Mouse (Mus musculus) lung, embryonic 15.5 days (tissue): ENCODE measurements around the gene B3galt4. TPM values are rescaled to one million over a fixed set of nuclear protein-coding genes. Genes with fewer than 3 reads are reported as not detected.

Experiments used
- ATAC-seq: fragments of 200-750 bp; cut with Nextera tagmentation; 2 replicates; pipeline ENCODE4 v1.8.0; 2017; ENCODE audit warnings: moderate number of reproducible peaks, borderline replicate concordance; ENCODE audit not compliant: low FRiP score, low TSS enrichment; ENCODE audit errors: extremely low read depth
- H3K27ac ChIP-seq: fragments of 300-500 bp; sonication (generic); 2 replicates; pipeline ENCODE4 v1.5.1; 2015; ENCODE audit warnings: moderate library complexity, mild to moderate bottlenecking, inconsistent platforms
- H3K27me3 ChIP-seq: fragments of 300-500 bp; sonication (generic); 2 replicates; pipeline ENCODE4 v1.6.1; 2015; ENCODE audit warnings: inconsistent platforms
- H3K36me3 ChIP-seq: fragments of 300-500 bp; sonication (generic); 2 replicates; pipeline ENCODE4 v1.6.1; 2015; ENCODE audit warnings: inconsistent platforms
- H3K4me1 ChIP-seq: fragments of 300-500 bp; sonication (generic); 2 replicates; pipeline ENCODE4 v1.6.1; 2015; ENCODE audit warnings: inconsistent platforms
- H3K4me2 ChIP-seq: fragments of 300-500 bp; sonication (generic); 2 replicates; pipeline ENCODE4 v1.6.1; 2015; ENCODE audit warnings: inconsistent platforms, mild to moderate bottlenecking, moderate library complexity
- H3K4me3 ChIP-seq: fragments of 300-500 bp; sonication (generic); 2 replicates; pipeline ENCODE4 v1.5.1; 2015; ENCODE audit warnings: mild to moderate bottlenecking, inconsistent platforms
- H3K9ac ChIP-seq: fragments of 300-500 bp; sonication (generic); 2 replicates; pipeline ENCODE4 v1.6.1; 2015; ENCODE audit warnings: inconsistent platforms
- H3K9me3 ChIP-seq: fragments of 300-500 bp; sonication (generic); 2 replicates; pipeline ENCODE4 v1.6.1; 2016; ENCODE audit warnings: inconsistent platforms
- WGBS: fragments of 180-500 bp; shearing (Covaris S2); methylation state at CpG from one replicate; pipeline ENCODE4 v1.1.7; 2015; 5-methylcytosine and 5-hydroxymethylcytosine counted together
- polyA plus RNA-seq: library from polyadenylated mRNA; unstranded; fragments of >200 nt; fragmentation: Nextera tagmentation; extraction: Ambion mirVana; gene quantifications from 2 replicates; pipeline ENCODE4 v1.2.1, GENCODE M21; 2015

The B3galt4 gene
- polyA plus RNA-seq, 1 experiment from 2014 or later: 3.8 TPM

DNA sequence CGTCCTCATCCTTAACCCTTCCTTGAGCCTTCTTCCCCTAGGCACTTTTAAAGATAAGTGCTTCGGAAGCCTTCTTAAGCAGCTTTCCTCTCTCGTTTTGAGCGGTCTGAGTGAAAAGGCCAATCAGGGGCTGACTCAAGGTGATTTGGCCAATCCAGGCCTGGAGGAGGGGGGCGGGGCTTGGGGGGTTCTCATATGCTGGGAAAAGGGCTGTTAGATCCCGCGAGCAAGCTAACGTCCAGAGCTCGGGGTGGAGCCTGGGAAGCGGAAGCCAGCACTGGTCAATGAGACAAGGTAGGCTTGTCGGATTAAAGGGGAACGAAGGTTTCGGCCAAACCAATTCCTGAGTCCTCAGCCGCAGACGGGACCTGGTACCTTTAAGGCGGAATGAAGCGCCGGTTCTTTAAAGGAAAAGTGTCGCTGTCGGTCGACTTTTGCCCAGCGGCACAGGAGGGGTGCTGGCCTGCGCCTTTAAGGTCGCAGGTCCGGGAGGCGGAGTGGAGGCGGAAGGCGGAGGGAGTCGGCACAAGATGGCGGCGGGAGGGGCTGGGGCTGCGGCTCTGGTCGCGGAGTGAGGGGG, 35.5 kb downstream of the B3galt4 start, which contains the start of the genes Tapbp and Zbtb22:
TSS of gene Tapbp (plus strand) at position 229 of the 580 bp plus-strand sequence.
TSS of gene Zbtb22 (plus strand) at position 234 of the 580 bp plus-strand sequence.
- H3K4me1 ChIP-seq: peaks cover 54% of the 10 kb centered on the region
- under 1% methylated on average over 34 of the region's 34 CpGs for WGBS
- peak within 1 kb of the TSS; percentile 57 for H3K9ac ChIP-seq
- no peaks in the 10 kb centered on the region for H3K27me3 ChIP-seq
- H3K27ac ChIP-seq: peak within 1 kb of the TSS; percentile 87
- peak within 1 kb of the TSS; percentile 58 for H3K4me3 ChIP-seq
- H3K9me3 ChIP-seq: no peaks in the 10 kb centered on the region
- peak within 1 kb of the TSS; percentile 73 for H3K4me2 ChIP-seq
- peaks cover 47% of the 10 kb centered on the region for H3K36me3 ChIP-seq
- peak; percentile 91 for ATAC-seq

DNA sequence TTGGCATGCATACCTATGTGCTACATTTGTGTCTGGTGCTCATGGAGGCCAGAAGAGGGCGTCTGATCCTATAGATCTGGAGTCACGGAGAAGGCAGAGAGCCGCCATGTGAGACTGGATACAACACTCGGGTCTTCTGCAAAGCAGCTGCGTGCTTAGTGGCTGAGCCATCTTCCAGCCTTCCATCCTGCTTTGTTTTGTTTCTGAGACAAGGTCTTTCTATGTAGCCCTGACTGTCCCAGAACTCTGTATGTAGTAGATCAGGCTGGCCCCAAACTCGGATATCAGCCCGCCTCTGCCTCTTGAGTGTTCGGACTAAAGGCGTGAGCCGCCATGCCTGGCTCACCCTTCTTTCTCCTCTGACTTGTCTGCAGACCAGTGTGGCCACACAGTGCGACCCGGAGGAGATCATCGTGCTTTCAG, 36.3 kb downstream of the B3galt4 start:
- H3K4me3 ChIP-seq: peak overlapping the region; percentile 58
- H3K9me3 ChIP-seq: no peaks in the 10 kb centered on the region
- peak overlapping the region; percentile 73 for H3K4me2 ChIP-seq
- H3K27me3 ChIP-seq: no peaks in the 10 kb centered on the region
- H3K9ac ChIP-seq: no peak overlapping the region
- peaks cover 54% of the 10 kb centered on the region for H3K4me1 ChIP-seq
- WGBS: 67% methylated on average over 13 of the region's 13 CpGs
- no peak for ATAC-seq
- H3K27ac ChIP-seq: 0 out of 2 replicates have a peak overlapping the region, but pooled peaks have one; percentile 87
- peaks cover 47% of the 10 kb centered on the region for H3K36me3 ChIP-seq

DNA sequence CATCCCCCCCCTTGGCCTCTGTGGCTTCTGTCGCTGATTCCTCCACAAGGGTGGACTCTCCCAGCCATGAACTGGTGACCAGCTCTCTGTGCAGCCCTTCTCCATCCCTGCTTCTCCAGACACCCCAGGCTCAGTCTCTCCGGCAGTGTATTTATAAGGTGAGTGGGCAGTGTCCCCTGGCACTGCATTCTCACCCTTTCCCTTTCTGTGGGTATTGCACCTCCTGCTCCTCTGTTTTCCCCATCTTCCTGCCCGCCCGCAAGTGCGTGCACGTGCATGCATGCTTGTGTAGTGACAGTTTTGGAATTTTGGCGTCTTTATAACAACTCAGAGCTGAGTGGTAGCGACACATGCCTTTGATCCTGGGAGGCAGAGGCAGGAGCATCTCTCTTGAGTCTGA, 37.4 kb downstream of the B3galt4 start:
- peaks cover 47% of the 10 kb centered on the region for H3K36me3 ChIP-seq
- no peak for ATAC-seq

DNA sequence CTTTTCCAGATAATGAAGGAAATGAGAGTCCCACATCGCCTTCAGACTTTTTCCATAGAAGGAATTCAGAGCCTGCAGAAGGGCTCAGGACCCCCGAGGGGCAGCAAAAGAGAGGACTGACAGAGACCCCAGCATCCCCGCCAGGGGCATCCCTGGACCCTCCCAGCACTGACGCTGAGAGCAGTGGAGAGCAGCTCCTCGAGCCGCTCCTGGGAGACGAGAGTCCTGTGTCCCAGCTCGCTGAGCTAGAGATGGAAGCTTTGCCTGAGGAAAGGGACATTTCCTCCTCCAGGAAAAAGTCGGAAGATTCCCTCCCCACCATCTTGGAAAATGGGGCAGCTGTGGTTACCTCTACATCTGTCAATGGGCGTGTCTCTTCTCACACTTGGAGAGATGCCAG, 38.0 kb downstream of the B3galt4 start:
- 85% methylated on average over 10 of the region's 10 CpGs for WGBS
- H3K4me1 ChIP-seq: peaks cover 42% of the 10 kb centered on the region
- no peak overlapping the region for H3K9ac ChIP-seq
- no peak overlapping the region for H3K4me3 ChIP-seq
- no peak overlapping the region for H3K4me2 ChIP-seq
- no peaks in the 10 kb centered on the region for H3K9me3 ChIP-seq
- peaks cover 47% of the 10 kb centered on the region for H3K36me3 ChIP-seq
- ATAC-seq: no peak
- no peaks in the 10 kb centered on the region for H3K27me3 ChIP-seq
- no peak overlapping the region for H3K27ac ChIP-seq

More for the DNA sequence above, 37.4 kb downstream of the B3galt4 start:
- Histone ChIP-seq H3K27ac (no peak overlapping the region), H3K9me3 (no peaks in the 10 kb centered on the region), H3K27me3 (no peaks in the 10 kb centered on the region), H3K9ac (no peak overlapping the region), H3K4me1 (peaks cover 49% of the 10 kb centered on the region), H3K4me2 (no peak overlapping the region), H3K4me3 (no peak overlapping the region)
- WGBS: 91% methylated on average over 8 of the region's 8 CpGs

DNA sequence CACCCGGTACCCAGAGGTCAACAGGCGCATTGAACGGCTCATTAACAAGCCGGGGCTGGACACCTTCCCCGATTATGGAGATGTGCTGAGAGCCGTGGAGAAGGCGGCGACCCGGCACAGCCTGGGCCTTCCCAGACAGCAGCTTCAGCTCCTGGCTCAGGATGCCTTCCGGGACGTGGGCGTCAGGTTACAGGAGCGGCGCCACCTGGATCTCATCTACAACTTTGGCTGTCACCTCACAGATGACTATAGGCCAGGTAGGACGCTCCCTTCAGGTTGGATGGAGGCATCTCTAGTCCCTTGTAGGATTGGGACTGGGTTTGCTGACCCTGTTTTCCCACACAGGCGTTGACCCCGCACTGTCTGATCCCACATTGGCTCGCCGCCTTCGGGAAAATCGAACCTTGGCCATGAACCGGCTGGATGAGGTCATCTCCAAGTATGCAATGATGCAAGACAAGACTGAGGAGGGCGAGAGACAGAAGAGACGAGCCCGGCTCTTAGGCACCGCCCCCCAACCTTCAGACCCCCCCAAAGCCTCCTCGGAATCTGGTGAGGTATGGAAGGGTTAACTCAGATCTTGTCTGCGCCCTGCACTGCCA, 39.4 kb downstream of the B3galt4 start:
- H3K36me3 ChIP-seq: peaks cover 38% of the 10 kb centered on the region
- no peaks in the 10 kb centered on the region for H3K27me3 ChIP-seq
- no peaks in the 10 kb centered on the region for H3K9me3 ChIP-seq
- WGBS: 84% methylated on average over 28 of the region's 28 CpGs
- H3K4me3 ChIP-seq: no peak overlapping the region
- no peak for ATAC-seq
- no peak overlapping the region for H3K4me2 ChIP-seq
- no peak overlapping the region for H3K9ac ChIP-seq
- peaks cover 31% of the 10 kb centered on the region for H3K4me1 ChIP-seq
- H3K27ac ChIP-seq: no peak overlapping the region

DNA sequence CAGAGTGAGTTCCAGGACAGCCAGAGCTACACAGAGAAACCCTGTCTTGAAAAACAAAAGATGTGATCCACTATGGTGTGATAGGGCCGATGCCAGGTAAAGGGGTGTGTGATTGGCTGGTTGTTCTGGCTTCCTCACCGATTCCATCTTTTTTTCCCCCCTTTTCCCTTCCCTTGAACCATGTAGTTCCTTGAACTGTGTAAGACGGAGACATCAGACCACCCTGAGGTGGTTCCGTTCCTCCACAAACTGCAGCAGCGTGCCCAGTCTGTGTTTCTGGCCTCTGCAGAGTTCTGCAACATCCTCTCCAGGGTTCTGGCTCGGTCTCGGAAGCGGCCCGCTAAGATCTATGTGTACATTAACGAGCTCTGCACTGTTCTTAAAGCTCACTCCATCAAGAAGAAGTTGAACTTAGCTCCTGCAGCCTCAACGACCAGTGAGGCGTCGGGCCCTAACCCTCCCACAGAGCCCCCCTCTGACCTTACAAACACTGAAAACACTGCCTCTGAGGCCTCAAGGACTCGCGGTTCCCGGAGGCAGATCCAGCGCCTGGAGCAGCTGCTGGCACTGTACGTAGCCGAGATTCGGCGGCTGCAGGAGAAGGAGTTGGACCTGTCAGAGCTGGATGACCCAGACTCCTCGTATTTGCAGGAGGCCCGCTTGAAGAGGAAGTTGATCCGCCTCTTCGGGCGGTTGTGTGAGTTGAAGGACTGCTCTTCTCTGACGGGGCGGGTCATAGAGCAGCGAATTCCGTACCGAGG, 40.1 kb downstream of the B3galt4 start:
- no peak overlapping the region for H3K4me2 ChIP-seq
- no peak overlapping the region for H3K27ac ChIP-seq
- H3K9me3 ChIP-seq: no peaks in the 10 kb centered on the region
- H3K27me3 ChIP-seq: no peaks in the 10 kb centered on the region
- 84% methylated on average over 31 of the region's 31 CpGs for WGBS
- no peak for ATAC-seq
- H3K4me1 ChIP-seq: peaks cover 28% of the 10 kb centered on the region
- no peak overlapping the region for H3K9ac ChIP-seq
- peaks cover 38% of the 10 kb centered on the region for H3K36me3 ChIP-seq
- no peak overlapping the region for H3K4me3 ChIP-seq

DNA sequence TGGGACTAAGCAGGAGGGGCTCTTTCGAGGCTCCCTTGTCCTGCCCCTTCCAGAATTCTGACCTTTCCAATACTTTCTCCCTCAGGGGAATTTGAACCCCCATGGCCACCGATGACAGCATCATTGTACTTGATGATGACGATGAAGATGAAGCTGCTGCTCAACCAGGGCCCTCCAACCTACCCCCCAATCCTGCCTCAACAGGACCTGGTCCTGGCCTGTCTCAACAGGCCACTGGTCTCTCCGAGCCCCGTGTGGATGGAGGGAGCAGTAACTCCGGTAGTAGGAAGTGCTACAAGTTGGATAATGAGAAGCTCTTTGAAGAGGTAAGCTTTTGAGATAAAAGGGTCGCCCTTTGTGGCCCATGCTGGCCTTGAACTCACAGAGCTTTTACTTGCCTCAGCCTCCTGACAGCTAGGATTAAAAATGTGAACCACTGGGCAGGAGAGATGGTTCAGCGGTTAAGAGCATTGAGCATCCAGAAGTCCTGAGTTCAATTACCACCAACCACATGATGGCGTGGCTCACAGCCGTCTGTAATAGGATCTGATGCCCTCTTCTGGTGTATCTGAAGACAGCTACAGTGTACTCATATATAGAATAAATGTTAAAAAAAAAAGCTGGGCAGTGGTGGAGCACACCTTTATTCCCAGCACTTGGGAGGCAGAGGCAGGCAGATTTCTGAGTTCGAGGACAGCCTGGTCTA, 40.8 kb downstream of the B3galt4 start:
- 42% methylated on average over 11 of the region's 11 CpGs for WGBS
- ATAC-seq: no peak
- H3K36me3 ChIP-seq: peaks cover 38% of the 10 kb centered on the region
- H3K27ac ChIP-seq: peak overlapping the region; percentile 92
- peak overlapping the region; percentile 86 for H3K9ac ChIP-seq
- H3K4me1 ChIP-seq: peaks cover 27% of the 10 kb centered on the region
- H3K4me3 ChIP-seq: peak overlapping the region; percentile 82
- H3K4me2 ChIP-seq: peak overlapping the region; percentile 92
- H3K27me3 ChIP-seq: no peaks in the 10 kb centered on the region
- no peaks in the 10 kb centered on the region for H3K9me3 ChIP-seq

DNA sequence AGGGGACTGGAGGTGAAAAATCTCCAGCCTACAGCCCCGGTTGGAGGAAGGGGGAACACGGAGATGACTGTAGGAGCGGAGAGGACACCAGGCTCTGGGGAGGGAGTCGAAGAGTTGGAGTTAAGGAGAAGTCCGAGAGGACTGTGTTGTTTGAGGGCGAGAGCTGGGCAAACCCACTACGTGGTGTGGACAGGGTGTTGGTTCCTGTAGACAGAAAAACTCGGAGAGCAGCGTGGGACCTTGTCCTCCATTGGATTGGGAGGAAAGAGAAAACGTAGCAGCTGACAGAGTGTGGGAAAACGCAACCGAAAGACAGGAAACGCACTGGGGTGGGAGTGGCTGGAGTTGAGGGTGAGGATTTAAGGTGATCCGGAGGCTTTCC, 41.4 kb downstream of the B3galt4 start:
- H3K36me3 ChIP-seq: peaks cover 36% of the 10 kb centered on the region
- peak overlapping the region; percentile 92 for H3K4me2 ChIP-seq
- H3K27ac ChIP-seq: peak overlapping the region; percentile 92
- WGBS: under 1% methylated on average over 14 of the region's 14 CpGs
- peak overlapping the region; percentile 86 for H3K9ac ChIP-seq
- peaks cover 21% of the 10 kb centered on the region for H3K4me1 ChIP-seq
- no peaks in the 10 kb centered on the region for H3K9me3 ChIP-seq
- peak overlapping the region; percentile 82 for H3K4me3 ChIP-seq
- no peaks in the 10 kb centered on the region for H3K27me3 ChIP-seq
- no peak for ATAC-seq

DNA sequence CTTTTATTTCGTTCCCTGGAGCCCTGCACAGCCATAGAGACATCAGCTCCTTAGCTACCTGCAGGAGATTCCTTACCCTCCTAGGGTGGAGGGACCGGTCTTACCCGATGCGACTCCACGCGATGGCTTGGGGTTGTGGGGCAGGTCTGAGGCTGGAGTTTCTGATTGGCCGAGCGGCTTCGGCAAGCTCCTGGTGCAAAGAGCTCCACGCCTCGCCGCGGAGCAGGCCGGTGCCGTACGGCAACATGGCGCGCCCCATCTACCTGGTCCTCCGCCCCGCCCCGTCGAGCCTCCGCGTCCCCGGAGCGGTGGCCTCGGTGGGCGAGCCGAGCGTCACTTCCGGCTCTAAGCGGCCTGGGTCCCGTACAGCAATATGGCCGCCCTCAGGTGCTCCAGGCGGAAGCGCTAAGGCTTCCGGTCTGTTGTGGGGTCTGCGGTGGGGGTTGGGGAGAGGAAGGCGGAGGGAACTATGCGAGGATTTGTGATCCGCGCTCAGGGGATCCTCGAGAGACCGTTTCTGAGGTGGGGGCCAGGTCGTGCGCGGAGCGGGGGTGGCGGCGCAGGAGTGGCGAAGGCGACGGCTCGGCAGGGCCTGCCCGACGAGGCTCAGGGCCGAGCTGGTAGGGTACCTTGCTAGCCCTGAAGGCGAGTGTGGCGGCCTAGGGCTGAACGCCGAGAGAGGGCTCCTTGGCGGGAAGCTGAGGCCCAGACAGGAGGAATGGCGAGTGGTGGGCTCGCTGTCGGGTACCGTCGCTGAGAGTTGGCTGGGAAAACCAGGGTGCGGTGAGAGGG, 42.0 kb downstream of the B3galt4 start, which contains the start of gene Daxx:
TSS of gene Daxx (plus strand) at position 338 of the 792 bp plus-strand sequence.
- H3K4me3 ChIP-seq: peak within 1 kb of the TSS; percentile 82

DNA sequence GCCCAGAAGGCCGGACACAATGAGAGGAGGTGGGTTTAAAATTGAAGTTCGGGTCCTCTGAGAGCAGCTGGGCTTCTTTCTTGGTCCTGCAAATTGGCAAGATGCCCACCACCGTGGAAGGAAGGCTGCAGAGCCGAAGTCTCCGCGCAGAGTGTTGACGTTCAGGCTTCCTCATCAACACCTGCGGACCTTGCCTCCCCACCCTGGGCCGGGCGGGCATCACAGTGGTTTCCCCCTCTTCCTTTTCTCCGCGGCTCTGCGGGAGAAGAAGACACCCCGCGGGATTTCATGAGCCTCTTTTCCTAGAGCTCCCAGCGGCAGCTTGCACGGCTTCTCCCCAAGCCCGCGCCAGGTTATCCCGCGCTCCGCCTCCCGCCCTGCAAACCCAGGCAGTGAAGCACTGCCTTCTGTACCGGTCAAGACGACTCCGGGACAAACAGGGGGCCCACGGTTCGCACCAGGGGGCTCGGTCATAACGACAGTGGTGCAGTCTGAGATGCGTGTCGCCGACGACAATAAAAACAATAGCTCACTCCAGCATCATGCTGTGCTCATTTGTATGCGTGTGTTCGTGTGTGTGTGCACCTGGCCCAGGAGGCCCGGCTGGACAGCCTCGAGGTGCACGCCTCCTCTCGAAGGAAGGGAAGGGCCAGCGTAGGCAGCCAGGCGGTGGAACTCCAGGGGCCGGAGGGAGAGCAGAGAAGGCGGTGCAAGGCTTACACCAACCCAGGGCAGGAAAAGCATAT, 42.8 kb downstream of the B3galt4 start:
- H3K27me3 ChIP-seq: no peaks in the 10 kb centered on the region
- H3K9ac ChIP-seq: peak overlapping the region; percentile 53
- ATAC-seq: peak; percentile 3
- H3K4me1 ChIP-seq: peaks cover 14% of the 10 kb centered on the region
- H3K36me3 ChIP-seq: peaks cover 23% of the 10 kb centered on the region
- H3K27ac ChIP-seq: peak overlapping the region; percentile 92
- peak overlapping the region; percentile 82 for H3K4me3 ChIP-seq
- peak overlapping the region; percentile 92 for H3K4me2 ChIP-seq
- under 1% methylated on average over 42 of the region's 44 CpGs for whole genome bisulfite sequencing
- no peaks in the 10 kb centered on the region for H3K9me3 ChIP-seq

More for the DNA sequence above, 42.0 kb downstream of the B3galt4 start, which contains the start of gene Daxx:
- Histone ChIP-seq H3K4me2 (peak within 1 kb of the TSS; percentile 92), H3K9me3 (no peaks in the 10 kb centered on the region), H3K27ac (peak within 1 kb of the TSS; percentile 92), H3K36me3 (peaks cover 31% of the 10 kb centered on the region), H3K4me1 (peaks cover 19% of the 10 kb centered on the region), H3K9ac (peak within 1 kb of the TSS; percentile 86), H3K27me3 (no peaks in the 10 kb centered on the region)
- under 1% methylated on average over 68 of the region's 68 CpGs for WGBS
- peak; percentile 97 for ATAC-seq
